Mouse (Mus musculus) heart, postnatal 0 days (tissue): ENCODE results near the gene Spock1.

Experiments
- CTCF ChIP-seq: IDR thresholded peaks from 2 replicates; pipeline ENCODE4 v1.5.1; 2016; ENCODE audit warnings: antibody characterized with exemption, control low read depth, low read depth
- EP300 ChIP-seq: IDR thresholded peaks from 2 replicates; pipeline ENCODE4 v1.6.1; 2016; ENCODE audit warnings: antibody characterized with exemption, low read depth

DNA sequence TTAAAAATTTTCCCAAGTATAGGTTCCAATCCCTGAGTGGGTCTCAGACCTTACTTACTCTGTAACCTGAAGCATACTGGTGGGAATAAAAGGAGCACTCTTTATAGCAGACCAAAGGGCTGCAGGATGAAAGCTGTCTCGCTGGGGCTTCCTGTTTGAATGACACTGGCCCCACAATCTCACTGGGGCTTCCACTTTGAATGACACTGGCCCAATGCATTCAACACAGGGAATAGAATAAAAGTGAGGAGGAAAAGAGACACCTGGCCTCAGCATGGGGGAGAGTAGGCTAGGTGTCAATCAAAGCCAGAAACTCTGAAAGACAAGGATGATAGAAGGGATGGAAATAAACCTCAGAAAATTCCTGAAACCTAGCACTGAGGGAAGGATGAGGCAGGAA lies 413.3 kb downstream of the Spock1 start:
- TF ChIP-seq CTCF (no peak), EP300 (no peak)
